Mouse (Mus musculus) midbrain, postnatal 0 days (tissue): ENCODE data around the gene Gm49322. TPM values are rescaled to one million over a fixed set of nuclear protein-coding genes. Genes with fewer than 3 reads are reported as not detected.
A peak's percentile ranks its signal among the peaks of the same experiment; 100 is the strongest.
"Not testable (repeated sequence)": the region's sequence is repeated elsewhere in the genome, so short reads cannot be mapped to it uniquely, and the experiment has no call there.

Experiments
- ATAC-seq: fragments of 200-750 bp; cut with Nextera tagmentation; 2 replicates; pipeline ENCODE4 v1.8.0; 2017; ENCODE audit warnings: moderate number of reproducible peaks, mild to moderate bottlenecking, moderate TSS enrichment, moderate library complexity; ENCODE audit not compliant: low FRiP score
- DNase-seq: peaks from one replicate; pipeline ENCODE4 v3.0.0-alpha.2; 2015; ENCODE audit warnings: low spot score
- H3K27ac ChIP-seq: fragments of 300-500 bp; sonication (generic); 2 replicates; pipeline ENCODE4 v1.5.1; 2014; ENCODE audit warnings: low read depth, mild to moderate bottlenecking, low read length, mixed read lengths
- H3K27me3 ChIP-seq: fragments of 300-500 bp; sonication (generic); 2 replicates; pipeline ENCODE4 v1.6.1; 2014; ENCODE audit warnings: low read length, control low read depth, mixed read lengths; ENCODE audit not compliant: insufficient read depth
- H3K36me3 ChIP-seq: fragments of 300-500 bp; sonication (generic); 2 replicates; pipeline ENCODE4 v1.6.1; 2014; ENCODE audit warnings: low read length, control low read depth, mixed read lengths; ENCODE audit not compliant: insufficient read depth
- H3K4me1 ChIP-seq: fragments of 300-500 bp; sonication (generic); 2 replicates; pipeline ENCODE4 v1.6.1; 2014; ENCODE audit warnings: mild to moderate bottlenecking, control low read depth, antibody characterized with exemption, low read length, mixed read lengths; ENCODE audit not compliant: insufficient read depth
- H3K4me2 ChIP-seq: fragments of 300-500 bp; sonication (generic); 2 replicates; pipeline ENCODE4 v1.6.1; 2014; ENCODE audit warnings: low read depth, mild to moderate bottlenecking, low read length, mixed read lengths; ENCODE audit not compliant: poor library complexity, severe bottlenecking
- H3K4me3 ChIP-seq: fragments of 300-500 bp; sonication (generic); 2 replicates; pipeline ENCODE4 v1.5.1; 2014; ENCODE audit warnings: low read depth, mild to moderate bottlenecking, low read length, moderate library complexity
- H3K9ac ChIP-seq: fragments of 300-500 bp; sonication (generic); replicated peaks from 2 replicates; pipeline ENCODE4 v1.6.1; 2014; ENCODE audit warnings: mild to moderate bottlenecking, low read length, moderate library complexity, mixed read lengths; ENCODE audit not compliant: poor library complexity, severe bottlenecking
- H3K9me3 ChIP-seq: fragments of 300-500 bp; sonication (generic); 2 replicates; pipeline ENCODE4 v1.6.1; 2016; ENCODE audit warnings: low read length, control low read depth
- CTCF ChIP-seq: IDR thresholded peaks from 2 replicates; pipeline ENCODE4 v1.5.1; 2016; ENCODE audit warnings: antibody characterized with exemption, mild to moderate bottlenecking
- WGBS: fragments of 180-500 bp; shearing (Covaris S2); extraction: QIAGEN DNeasy Blood & Tissue Kit; methylation state at CpG from one replicate; pipeline ENCODE4 v1.1.7; 2014; 5-methylcytosine and 5-hydroxymethylcytosine counted together
- polyA plus RNA-seq: library from polyadenylated mRNA; unstranded; fragments of >200 nt; fragmentation: Nextera tagmentation; extraction: Ambion mirVana; gene quantifications from 2 replicates; pipeline ENCODE4 v1.2.1, GENCODE M21; 2015
- total RNA-seq: library from RNA; depleted of rRNA; stranded (reverse); fragments of >200 nt; gene quantifications from 2 replicates; pipeline ENCODE4 v1.2.3, GENCODE M21; 2014

The Gm49322 gene
- total and polyA plus RNA-seq, 2 experiments from 2014 or later: 1.8 to 2.0 TPM

GRCm38 (mm10) chr10:80623457-80624191 lies 17.8 kb downstream of the Gm49322 start:
- no peak for ATAC-seq
- Histone ChIP-seq H3K4me2 (peak overlapping the region; percentile 96), H3K4me1 (peaks cover 11% of the 10 kb centered on the region), H3K9me3 (no peaks in the 10 kb centered on the region), H3K4me3 (peak overlapping the region; percentile 81), H3K9ac (peak overlapping the region; percentile 91), H3K27ac (peak overlapping the region; percentile 79), H3K36me3 (no peaks in the 10 kb centered on the region), H3K27me3 (no peaks in the 10 kb centered on the region)
- TF ChIP-seq CTCF: no peak
- DNase-seq: peak; percentile 25
- 18% methylated on average over 15 of the region's 15 CpGs for WGBS

- no peak overlapping the region for H3K27ac ChIP-seq
- H3K27me3 ChIP-seq: no peaks in the 10 kb centered on the region
- no peak for TF ChIP-seq CTCF
- no peak overlapping the region for H3K9ac ChIP-seq
- H3K4me1 ChIP-seq: peaks cover 11% of the 10 kb centered on the region
- no peak overlapping the region for H3K4me3 ChIP-seq
- no peak for DNase-seq
- no peaks in the 10 kb centered on the region for H3K9me3 ChIP-seq
- WGBS: 95% methylated on average over 3 of the region's 4 CpGs
- peaks cover 4% of the 10 kb centered on the region; the same call in 1 of the 2 replicates for H3K36me3 ChIP-seq
- no peak overlapping the region for H3K4me2 ChIP-seq
- no peak for ATAC-seq
Observed at GRCm38 (mm10) chr10:80625764-80626163, 19.9 kb downstream of the Gm49322 start.

GRCm38 (mm10) chr10:80627685-80628084 lies 21.9 kb downstream of the Gm49322 start:
- H3K27me3 ChIP-seq: no peaks in the 10 kb centered on the region
- peaks cover 4% of the 10 kb centered on the region for H3K36me3 ChIP-seq
- WGBS: 60% methylated on average over 2 of the region's 2 CpGs
- no peak overlapping the region for H3K9ac ChIP-seq
- DNase-seq (no peak), ATAC-seq (no peak)
- H3K4me2 ChIP-seq: no peak overlapping the region
- H3K9me3 ChIP-seq: no peaks in the 10 kb centered on the region
- H3K27ac ChIP-seq: no peak overlapping the region
- TF ChIP-seq CTCF: no peak
- H3K4me1 ChIP-seq: peaks cover 11% of the 10 kb centered on the region
- H3K4me3 ChIP-seq: no peak overlapping the region

- Histone ChIP-seq H3K9me3 (no peaks in the 10 kb centered on the region), H3K27ac (no peak overlapping the region), H3K4me3 (no peak overlapping the region), H3K9ac (no peak overlapping the region; the same call in 1 of the 2 replicates), H3K27me3 (no peaks in the 10 kb centered on the region), H3K4me2 (no peak overlapping the region), H3K4me1 (peaks cover 7% of the 10 kb centered on the region), H3K36me3 (peaks cover 4% of the 10 kb centered on the region)
- no peak for TF ChIP-seq CTCF
- no peak for ATAC-seq
- WGBS: 80% methylated on average over 9 of the region's 9 CpGs
- DNase-seq: no peak
Observed at GRCm38 (mm10) chr10:80628925-80629324, 23.1 kb downstream of the Gm49322 start.

- Histone ChIP-seq H3K27ac (no peak overlapping the region), H3K4me1 (no peaks in the 10 kb centered on the region), H3K4me3 (no peak overlapping the region), H3K4me2 (no peak overlapping the region), H3K9me3 (no peaks in the 10 kb centered on the region), H3K27me3 (no peaks in the 10 kb centered on the region), H3K9ac (no peak overlapping the region), H3K36me3 (peaks cover 63% of the 10 kb centered on the region)
- WGBS: 89% methylated on average over 6 of the region's 6 CpGs
- TF ChIP-seq CTCF: no peak
- ATAC-seq: no peak
- DNase-seq: no peak
Observed at GRCm38 (mm10) chr10:80635345-80635744, 29.5 kb downstream of the Gm49322 start.

- no peak for TF ChIP-seq CTCF
- no peak for ATAC-seq
- H3K9me3 ChIP-seq: no peaks in the 10 kb centered on the region
- no peak overlapping the region for H3K4me2 ChIP-seq
- WGBS: 95% methylated on average over 10 of the region's 10 CpGs
- no peaks in the 10 kb centered on the region for H3K27me3 ChIP-seq
- no peak overlapping the region for H3K27ac ChIP-seq
- no peaks in the 10 kb centered on the region for H3K4me1 ChIP-seq
- H3K4me3 ChIP-seq: no peak overlapping the region
- H3K36me3 ChIP-seq: peaks cover 53% of the 10 kb centered on the region
- DNase-seq: no peak
- H3K9ac ChIP-seq: no peak overlapping the region
Observed at GRCm38 (mm10) chr10:80646936-80647335, 41.1 kb downstream of the Gm49322 start.

GRCm38 (mm10) chr10:80649910-80650309 lies 44.1 kb downstream of the Gm49322 start:
- not testable (repeated sequence) for H3K4me1 ChIP-seq, H3K27me3 ChIP-seq, H3K4me2 ChIP-seq, H3K9me3 ChIP-seq, H3K4me3 ChIP-seq, ATAC-seq, DNase-seq, H3K9ac ChIP-seq, H3K27ac ChIP-seq
- WGBS: 95% methylated on average over 6 of the region's 6 CpGs
- H3K36me3 ChIP-seq: peaks cover 28% of the 10 kb centered on the region
